Mouse (Mus musculus): Measurements from ENCODE around the gene Slc4a10.

- TF ChIP-seq POLR2A (IDR thresholded peaks at IDR 0.05; ENCODE audit: low read depth, low read length) (no peak), CTCF (conservative IDR thresholded peaks at IDR 0.05; ENCODE audit: insufficient read depth, insufficient read length, low read depth, low read length) (no peak)
Observed at GRCm38 (mm10) chr2:62323078-62323637, 276.9 kb downstream of the Slc4a10 start.

Data from kidney, adult 2 months (tissue).